Mouse (Mus musculus) CD4-positive, CD25-positive, alpha-beta regulatory T cell, adult 4 months (primary cell): ENCODE results near the gene Gm35549. TPM values are rescaled to one million over a fixed set of nuclear protein-coding genes. Genes with fewer than 3 reads are reported as not detected.
"Not testable (repeated sequence)": the region's sequence is repeated elsewhere in the genome, so short reads cannot be mapped to it uniquely, and the experiment has no call there.

Experiments
- ATAC-seq: one replicate; pipeline ENCODE4 v1.8.0; 2017
- polyA plus RNA-seq, 2 experiments: library from polyadenylated mRNA; unstranded; fragments of 100-300 nt; shearing (Covaris generic); gene quantifications; one replicate each; pipeline ENCODE4 v1.2.1; 2017

Gm35549 gene
- 1 to 10 TPM; 1.4 to 3.1 TPM for polyA plus RNA-seq

DNA sequence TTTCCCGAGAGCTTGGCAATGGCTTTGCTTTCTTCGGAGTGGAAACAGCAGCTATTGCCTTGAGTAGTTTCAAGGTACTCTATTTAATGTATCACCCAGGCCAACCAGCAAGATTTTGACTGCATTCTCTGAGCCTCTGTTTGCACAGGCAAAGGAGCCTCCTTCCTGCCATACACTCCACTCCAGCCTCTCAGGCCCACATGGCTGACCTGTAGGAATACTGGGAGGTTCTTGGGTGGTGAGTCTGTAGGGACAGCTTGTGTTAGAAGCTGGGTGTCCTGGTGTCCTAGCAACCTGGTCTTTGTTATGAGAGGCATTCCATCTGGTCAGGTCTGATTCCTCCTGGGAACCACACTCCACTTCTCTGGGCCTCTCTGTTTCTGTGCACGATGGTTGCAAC is at the start of gene Gm35549:
Gene Gm35549 (minus strand): TSS at position 276 of the 400 bp plus-strand sequence.
- no peak for ATAC-seq

DNA sequence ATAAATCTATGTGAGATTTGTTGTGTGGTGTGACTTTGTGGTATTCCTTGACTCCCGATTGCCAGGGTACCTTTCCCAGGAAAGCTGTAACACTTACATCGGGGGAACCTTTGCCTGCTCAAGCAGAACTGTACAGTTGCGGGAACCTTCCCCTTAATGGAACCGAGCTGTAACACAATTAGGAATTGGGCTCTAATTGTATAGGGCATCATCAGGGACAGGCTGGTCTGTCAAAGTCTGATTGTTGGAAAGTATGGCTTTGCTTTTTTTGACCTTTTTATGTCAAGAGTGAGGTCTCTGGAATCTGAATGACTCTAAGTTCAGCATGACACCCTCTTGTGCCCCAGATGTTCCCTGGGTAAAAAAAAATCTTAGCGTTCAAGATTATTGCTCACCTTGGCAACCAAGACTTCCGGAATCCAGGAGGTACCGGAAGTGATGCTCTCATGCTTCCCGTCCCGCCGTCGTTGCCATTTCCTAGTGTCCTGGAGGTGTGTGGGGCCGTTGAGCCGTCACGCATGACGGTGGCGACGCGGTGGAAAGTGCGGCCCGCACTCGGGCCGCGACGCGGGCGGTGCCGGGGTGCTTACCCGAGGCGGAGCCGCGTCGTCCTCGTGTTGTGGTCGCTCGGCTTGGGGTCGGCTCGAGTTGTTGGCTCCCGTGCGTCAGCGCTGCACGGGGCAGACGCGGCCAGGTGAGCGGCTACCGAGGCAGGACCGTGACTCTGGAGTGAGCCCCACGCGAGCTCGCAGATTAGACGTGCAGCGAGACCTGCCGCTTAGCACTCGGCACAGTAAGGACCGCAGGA is 42.7 kb upstream of the Gm35549 start:
- peak; percentile 97 for ATAC-seq

DNA sequence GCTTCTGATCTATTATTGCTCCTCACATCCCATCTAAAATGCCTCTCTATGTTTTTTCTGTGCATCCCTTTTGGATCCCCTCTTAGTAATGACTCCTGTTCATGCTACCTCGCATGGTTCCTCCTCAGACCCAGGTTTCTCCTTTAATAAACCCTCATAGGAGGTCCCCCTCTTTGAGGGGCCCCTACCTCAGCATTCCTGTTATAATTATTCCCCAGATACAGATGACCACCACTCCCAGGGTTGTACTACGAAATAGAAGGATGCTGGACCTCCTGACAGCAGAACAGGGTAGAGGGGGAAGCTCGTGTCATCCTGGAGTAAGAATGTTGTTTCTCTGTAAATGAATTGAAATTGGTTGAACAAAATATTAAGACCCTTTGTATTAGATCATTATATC is 41.5 kb upstream of the Gm35549 start, which contains the start of gene Zkscan7:
Gene Zkscan7 (plus strand): TSS at position 301 of the 400 bp plus-strand sequence.
- no peak for ATAC-seq

DNA sequence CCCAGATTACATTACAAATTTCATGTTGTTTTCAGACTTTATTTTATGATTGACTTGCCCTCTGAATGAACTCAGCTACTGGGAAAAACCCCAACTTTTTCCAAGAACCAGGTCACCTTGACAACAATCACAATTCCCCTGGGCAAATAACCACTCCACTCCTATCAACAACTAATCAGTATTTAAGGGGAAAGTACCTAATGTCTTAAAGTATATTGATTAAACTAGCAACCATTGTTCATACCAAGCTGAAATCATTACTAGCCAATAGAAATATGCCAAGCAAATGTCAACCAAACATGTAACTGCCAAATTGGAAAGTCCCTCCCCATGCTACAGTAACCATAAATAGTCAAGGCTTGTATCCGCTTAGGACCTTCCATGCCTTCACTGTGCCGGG is 31.3 kb upstream of the Gm35549 start:
- ATAC-seq: peak; percentile 43

DNA sequence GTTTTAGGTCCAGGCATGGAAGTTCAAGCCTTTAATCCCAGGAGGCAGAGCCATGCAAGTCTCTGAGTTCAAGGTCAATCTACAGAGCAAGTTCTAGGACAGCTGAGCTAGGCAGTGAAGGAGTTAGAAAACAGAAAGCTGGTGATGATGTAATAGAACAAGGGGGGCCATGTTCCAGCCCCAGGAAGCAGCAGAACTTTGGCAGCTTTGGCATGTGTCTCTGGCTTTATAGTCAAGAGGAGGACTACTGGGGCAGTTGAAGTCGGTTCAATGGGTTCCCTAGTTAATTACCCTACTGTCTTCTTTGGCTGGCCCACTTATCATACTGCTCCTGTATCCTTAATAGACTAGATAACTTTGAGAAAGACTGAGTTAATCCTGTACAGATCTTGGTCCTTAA is 30.8 kb upstream of the Gm35549 start:
- ATAC-seq: no peak

DNA sequence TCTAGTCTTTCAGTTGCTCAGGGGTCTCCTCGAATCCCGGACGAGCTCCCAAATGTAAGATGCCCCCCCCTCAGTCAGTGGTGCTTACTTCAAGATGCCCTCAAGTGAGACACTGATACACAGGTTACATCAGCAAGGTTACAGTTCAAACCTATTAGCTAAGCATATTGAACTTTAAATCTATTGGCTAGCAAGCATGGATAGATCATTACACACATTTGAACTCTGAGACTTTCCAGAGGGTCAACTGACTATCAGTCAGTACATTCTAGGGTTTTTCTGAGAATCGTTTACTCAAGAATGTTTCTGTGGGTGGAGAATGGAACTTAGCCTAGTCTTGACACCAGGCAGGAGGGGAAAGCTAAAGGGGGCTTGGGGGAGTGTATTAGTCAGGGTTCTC is 28.8 kb upstream of the Gm35549 start:
- no peak for ATAC-seq

DNA sequence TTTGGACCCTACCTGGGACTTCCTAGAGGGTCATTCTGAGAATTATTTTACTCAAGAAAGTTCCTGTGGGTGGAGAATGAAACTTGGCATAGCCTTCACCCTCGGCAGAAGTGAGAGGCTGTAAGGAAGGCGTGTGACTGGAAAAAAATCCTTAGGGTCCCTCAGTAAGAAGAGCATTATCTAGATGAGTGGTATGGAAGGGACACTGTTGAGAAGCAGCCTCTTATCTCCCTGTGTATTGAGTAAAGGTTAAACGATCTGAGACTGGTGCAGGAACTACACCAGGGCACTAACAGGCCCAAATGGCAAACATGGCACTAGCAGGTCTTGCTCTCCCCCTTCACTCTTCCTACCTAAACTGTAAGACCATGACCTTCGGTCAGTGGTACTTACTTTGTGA is 22.4 kb upstream of the Gm35549 start:
- ATAC-seq: no peak

DNA sequence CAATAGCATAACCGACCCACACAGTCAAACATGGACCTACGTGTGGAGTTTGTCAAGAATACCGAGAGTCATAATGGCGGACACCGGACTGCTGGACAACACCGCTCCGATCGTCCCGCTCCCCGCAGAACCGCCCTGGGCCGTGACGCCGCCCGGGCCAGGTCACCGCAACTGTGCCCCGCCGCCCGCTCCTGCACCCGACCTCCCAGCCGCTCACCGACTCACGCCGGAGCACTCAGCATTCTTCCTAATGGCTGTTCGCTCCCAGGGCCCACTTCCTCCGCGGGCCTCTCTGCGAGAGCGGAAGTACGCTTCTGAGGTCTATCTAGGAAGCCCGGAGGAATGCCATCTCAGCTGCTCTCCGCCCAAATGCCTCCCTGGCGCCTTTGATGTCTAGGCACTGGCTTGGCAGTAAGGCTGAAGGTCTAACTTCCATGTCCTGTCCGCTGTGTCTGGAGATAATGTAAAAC is 21.9 kb upstream of the Gm35549 start, which contains the start of gene Zfp445:
Gene Zfp445 (minus strand): TSS at position 310 of the 470 bp plus-strand sequence.
- peak; percentile 99 for ATAC-seq

DNA sequence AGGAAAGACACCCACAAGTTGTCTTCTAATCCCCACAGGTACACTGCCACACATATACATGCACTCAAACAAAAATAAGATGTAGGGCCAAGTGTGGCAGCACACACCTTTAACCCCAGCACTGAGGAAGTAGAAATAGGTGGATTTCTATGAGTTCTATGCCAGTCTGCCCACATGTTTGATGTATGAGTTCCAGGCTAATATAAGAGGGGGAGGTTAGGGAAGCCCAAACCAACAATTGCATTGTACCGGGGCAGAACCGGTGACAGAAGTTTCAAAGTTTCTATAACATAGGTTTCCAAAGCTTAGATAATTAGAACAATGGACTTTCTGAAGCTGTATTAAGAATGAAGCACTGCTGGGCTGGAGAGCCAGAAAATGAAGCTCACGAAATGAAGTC is 21.0 kb upstream of the Gm35549 start:
- no peak for ATAC-seq

DNA sequence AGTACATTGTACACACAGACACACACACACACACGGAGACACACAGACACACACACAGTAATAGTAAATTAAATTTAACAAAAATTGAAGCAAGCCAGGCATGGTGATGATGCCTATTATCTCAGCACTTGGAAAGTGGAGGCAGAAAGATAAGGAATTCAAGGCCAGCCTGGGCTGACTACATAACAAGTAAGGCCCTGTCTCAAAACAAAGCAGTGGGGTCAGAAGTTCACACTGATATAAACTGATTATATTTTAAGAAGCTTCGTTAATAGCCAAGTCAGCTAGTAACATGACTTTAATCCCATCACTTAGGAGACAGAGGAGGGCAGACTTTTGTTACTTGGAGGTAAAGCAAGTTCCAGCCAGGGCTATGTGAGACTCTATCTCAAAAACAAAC is 19.9 kb upstream of the Gm35549 start:
- ATAC-seq: no peak

DNA sequence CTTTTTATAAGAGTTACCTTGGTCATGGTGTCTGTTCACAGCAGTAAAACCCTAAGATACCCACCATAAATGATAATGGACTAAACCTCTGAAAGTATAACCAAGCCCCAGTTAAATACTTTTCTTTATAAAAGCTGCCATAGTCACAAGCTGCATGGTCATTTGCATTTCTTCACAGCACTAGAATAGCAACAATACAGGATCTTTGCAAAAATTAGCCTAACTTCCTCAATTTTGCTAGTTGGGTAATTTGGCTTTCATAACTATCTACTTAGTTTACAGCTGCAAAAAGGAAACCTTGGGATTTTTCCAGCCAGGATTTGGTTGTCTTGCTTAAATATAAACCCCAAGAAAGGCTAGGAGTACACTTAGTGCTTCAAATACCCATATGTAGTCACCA is 16.9 kb upstream of the Gm35549 start:
- ATAC-seq: no peak

DNA sequence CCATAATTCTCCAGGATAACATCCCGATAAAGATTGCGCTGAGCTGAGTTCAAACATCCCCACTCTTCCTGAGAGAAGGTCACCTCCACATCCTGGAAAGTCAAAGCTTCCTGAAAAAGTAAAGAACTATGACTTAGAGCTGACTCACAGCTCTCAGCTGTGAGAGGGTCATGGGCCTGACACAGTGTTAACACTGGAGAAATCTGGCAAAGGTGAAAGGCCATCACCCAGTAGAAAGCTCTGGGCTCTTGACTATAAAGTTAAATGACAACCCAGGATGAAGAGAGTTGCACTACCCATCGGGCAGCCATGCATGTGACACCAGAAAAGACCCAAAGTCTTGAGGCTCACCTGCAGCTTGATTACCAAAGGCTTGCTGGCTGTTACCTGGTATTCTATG is 12.9 kb upstream of the Gm35549 start:
- no peak for ATAC-seq

DNA sequence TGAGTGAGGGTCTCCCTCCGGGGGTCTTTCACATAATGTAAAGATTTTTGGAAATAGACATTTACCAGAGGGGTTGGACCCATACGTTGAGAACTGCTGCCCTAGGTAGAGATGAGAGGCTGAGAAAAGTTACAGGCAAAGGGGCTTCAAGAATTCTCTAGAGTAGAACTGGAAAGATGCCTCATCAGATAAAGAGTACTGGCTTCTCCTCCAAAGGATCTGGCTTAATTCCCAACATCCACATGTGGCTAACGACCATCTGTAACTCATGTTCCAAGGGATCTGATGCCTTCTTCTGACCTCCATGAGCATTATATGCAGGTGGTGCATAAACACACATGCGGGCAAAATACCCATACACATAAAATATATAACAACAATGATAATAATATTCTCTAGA is 11.8 kb upstream of the Gm35549 start:
- ATAC-seq: no peak

DNA sequence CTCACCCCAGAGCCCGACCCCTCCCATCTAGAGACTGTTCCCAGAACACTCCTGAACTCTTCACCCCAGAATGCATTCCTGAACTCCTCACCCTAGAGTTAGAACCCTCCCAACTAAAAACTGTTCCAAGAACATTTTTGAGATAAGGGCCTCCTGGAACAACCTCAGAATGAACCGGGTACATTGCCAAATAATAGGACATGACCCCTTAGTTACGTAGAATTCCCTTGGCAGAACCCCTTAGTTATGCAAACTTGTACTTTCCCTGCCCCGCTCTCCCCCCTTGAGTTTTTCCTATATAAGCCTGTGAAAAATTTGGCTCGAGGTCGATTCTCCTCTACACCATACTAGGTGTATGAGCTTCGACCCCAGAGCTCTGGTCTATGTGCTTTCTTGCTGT is 11.3 kb upstream of the Gm35549 start:
- not testable (repeated sequence) for ATAC-seq

DNA sequence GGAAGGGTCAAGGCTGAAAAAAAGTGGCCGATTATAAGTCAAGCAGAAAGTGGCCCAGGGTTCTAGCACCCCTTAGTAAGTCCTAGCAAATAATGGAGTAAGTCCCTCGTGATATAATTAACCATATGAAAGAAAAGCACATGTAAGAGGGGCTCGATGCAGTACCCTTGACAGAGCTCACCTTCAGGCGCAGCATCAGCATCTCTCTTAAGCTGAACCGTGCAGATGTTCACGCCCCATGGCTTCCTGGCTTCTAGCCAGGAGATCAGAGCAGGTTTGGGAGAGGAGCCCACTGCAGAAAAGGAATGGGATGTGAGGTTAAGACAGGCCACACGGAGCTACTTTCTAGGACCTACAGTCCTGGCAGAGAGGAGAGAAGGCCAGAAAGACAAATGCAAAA is 10.7 kb upstream of the Gm35549 start:
- no peak for ATAC-seq

DNA sequence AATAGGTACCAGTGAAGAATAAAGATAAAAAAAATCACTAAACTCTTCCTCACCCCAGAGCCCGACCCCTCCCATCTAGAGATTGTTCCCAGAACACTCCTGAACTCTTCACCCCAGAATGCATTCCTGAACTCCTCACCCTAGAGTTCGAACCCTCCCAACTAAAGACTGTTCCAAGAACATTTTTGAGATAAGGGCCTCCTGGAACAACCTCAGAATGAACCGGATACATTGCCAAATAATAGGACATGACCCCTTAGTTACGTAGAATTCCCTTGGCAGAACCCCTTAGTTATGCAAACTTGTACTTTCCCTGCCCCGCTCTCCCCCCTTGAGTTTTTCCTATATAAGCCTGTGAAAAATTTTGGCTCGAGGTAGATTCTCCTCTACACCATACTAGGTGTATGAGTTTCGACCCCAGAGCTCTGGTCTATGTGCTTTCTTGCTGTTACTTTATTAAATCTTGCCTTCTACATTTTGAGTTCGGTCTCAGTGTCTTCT is 4.0 kb upstream of the Gm35549 start:
- ATAC-seq: not testable (repeated sequence)

DNA sequence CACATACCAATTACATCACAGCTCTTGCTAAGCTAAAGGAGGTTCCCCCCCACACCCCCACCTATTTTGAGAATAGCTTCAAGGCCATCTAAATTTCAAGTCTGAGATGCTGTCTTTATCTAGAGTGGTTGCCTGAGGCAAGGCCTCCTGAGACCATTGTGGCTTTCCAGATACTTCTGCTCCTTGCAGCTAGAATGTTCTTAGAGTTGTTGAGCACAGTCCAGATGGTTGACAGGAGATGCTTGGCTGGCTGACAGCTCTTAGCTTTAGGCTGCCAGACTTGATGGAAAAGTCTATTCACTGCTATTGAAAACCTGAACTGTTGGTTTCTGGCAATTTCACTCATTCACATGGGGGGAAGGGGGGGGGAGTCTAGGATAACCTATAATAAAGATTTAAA is 2.3 kb upstream of the Gm35549 start:
- no peak for ATAC-seq

DNA sequence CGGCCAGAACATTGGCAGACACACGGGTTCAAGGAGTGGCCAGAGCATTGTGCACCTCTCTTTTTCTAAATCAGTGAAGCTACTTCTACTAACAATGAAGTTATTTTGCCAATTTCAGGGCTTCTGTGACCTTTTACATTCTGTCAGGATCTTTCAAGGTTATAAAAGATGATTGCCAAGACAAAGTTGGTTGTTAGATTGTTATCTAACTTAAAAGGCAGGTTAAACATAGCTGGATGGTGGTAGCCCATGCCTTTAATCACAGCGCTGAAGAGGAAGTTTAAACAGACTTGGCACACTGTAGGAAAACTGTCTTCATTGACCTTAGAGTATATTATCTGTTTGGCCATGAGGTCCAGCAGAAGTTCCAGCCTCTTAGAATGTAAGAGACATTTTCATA is 1.8 kb upstream of the Gm35549 start:
- ATAC-seq: no peak

DNA sequence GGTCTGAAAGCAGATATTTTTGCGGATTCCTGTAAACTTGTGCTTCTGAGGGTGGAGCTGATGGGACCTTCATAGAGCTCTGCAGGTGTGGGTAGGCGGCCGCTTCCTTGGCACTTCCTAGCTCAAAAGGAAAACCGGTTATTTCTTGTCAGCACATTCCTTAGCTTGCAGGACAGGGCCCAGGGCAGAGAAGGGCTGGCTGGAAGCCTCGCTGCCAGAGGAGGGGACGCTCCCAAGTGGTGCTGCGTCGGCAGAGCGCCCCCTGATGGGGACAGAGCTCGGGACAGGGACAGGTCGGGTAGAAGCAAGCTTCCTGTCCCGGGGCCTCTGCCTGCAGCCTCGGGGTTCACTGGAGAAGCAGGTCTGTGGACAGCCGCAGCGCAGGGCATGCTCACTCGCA is 6.2 kb downstream of the Gm35549 start:
- no peak for ATAC-seq

DNA sequence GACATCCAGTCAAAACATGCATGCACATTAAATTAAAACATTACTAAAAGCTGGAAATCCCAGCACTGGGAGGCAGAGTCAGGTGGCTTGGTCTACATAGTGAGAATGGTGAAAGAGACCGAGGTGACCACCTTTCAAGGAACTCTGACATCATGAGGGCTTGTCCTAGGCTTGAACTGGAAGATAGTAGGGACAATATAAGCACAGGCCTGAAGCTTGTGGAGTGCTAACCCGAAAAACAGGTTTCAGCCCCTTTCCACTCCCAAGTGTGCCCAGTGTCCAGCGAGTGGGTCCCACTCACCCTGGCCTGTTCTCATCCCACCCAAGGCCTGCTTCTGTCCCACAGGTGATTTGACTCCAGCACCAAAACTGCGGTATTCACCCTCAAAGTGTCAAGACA is 6.6 kb downstream of the Gm35549 start:
- ATAC-seq: no peak

DNA sequence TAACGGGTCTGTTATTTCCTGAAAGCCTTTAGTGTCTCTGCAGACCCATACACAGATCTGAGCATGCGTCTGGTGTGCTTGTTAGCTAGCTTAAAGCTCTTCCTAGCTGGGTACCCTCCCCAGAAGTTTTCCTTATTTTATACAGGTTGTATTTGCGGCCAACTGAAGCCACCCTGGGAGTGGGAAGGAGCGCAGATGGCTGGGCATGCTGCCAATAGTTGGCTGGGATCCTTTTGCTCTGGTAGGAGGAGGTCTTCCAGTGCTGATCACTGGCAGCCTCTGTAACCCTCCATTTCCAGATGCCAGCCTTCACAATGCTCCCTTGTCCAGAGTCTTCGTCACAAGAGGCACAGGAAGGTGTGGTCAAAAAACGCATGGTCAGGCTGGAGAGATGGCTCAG is 7.0 kb downstream of the Gm35549 start:
- no peak for ATAC-seq

DNA sequence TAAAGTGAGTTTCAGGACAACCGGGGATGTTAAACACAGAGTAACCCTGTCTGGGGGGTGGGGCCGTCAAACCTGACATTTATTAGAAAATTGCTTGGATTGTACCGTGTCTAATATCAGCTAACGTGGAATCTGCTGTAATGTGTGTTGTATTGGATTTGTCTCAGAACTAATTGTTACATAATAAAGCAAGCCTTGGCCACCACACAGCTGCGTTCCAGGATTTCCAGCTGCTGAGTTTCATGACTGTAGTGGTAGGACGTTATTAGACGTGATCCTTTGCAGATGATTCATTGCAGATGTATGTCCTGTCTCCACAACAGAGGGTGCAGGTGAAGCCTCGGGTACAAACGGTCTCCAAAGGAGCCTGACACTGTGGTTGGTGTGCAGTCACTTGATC is 7.7 kb downstream of the Gm35549 start:
- ATAC-seq: no peak

DNA sequence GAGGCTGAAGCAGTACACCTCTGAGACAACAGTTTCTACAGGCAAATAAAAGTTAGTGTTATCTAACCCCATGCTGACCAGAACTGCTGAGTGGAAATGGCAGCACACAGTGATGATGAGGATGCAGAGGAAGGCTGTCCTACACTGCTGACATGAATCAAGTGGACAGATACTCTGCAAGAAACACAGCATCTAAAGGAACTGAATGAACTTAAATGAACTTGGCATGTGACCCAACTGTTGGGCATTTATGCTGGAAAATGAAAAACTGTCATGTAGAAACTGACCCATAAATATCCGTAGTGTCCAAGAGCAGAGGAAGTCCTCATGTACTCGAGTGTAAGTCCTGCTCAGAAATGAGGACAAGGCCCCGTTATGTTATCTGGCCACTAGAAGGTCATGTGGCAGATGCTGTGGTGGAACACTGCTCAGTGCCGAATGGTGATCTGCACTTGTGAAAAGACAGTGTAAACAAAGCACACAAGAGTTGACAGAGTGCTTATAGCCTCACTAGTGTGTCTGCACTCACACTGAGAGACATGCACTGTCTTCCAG is 13.9 kb downstream of the Gm35549 start:
- no peak for ATAC-seq

DNA sequence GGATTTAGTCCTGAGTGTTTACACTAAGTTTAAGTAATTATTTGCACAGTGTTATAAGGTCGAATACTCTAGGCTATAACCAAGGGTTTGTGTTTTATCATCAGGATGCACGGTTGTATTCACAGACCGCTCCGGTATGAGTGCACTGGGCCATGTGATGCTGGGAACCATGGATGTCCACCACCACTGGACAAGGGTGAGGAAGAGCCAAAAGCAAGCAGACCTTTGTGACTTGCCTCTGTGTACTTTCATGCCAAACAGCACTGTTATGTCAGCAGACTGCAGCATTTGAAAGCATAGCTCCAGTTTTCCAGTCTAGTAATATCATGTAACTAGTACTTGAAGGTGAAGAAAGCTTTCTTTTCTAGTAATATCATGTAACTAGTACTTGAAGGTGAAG is 17.1 kb downstream of the Gm35549 start:
- no peak for ATAC-seq
